Comparison of ENCODE assay signal across 8 mouse cellular contexts in genomic region chr5:3289991-3290417, GRCm38 (mm10). TPM values are rescaled to one million over a fixed set of nuclear protein-coding genes. Genes with fewer than 3 reads are reported as not detected.
DNase-seq lines count a peak whose midpoint lies in the region; ATAC-seq and TF ChIP-seq lines count a peak whose summit lies in the region.
"Not testable (repeated sequence)": the region's sequence is repeated elsewhere in the genome, so short reads cannot be mapped to it uniquely, and the experiment has no call there.

No protein-coding gene starts in this region.

- 3% methylated on average over 8 of the region's 8 CpGs for WGBS in forebrain, embryonic 13.5 days
- 13% methylated on average over 8 of the region's 8 CpGs for WGBS in heart, embryonic 13.5 days
- 10% methylated on average over 8 of the region's 8 CpGs for WGBS in hindbrain, embryonic 16.5 days
- WGBS in midbrain, embryonic 13.5 days, result 5% methylated on average over 8 of the region's 8 CpGs

- TF ChIP-seq CTCF in ES-Bruce4 (IDR thresholded peaks at IDR 0.05; ENCODE audit: low read depth, low read length); brain, embryonic 14.5 days (IDR thresholded peaks at IDR 0.05; ENCODE audit: borderline replicate concordance, extremely low read depth, insufficient read depth, insufficient read length): not testable (repeated sequence)

- H3K9ac ChIP-seq in ES-Bruce4 (ENCODE audit: low read depth, poor library complexity, severe bottlenecking), result peak overlapping the region; percentile 35; the same call in 1 of the 2 replicates
- H3K9ac ChIP-seq in forebrain, embryonic 13.5 days; heart, embryonic 13.5 days; hindbrain, embryonic 16.5 days (ENCODE audit: low read depth, low read length); midbrain, embryonic 13.5 days (replicated peaks): not testable (repeated sequence)

- H3K4me1 ChIP-seq in ES-Bruce4 (ENCODE audit: control insufficient read depth, insufficient read depth, low read length); forebrain, embryonic 13.5 days; hindbrain, embryonic 16.5 days (ENCODE audit: control insufficient read depth, insufficient read depth, low read depth, low read length); midbrain, embryonic 13.5 days (replicated peaks): not testable (repeated sequence)
- H3K4me1 ChIP-seq in heart, embryonic 13.5 days, result peaks cover 21% of the 10 kb centered on the region; the same call in 1 of the 2 replicates

- peak; percentile 92 for DNase-seq in brain, embryonic 14.5 days (ENCODE audit: low read depth)
- peak; percentile 15 for DNase-seq in lung, adult 18-20 months
- DNase-seq in retina, postnatal 7 days (ENCODE audit: low read depth, low spot score), result peak; percentile 6

- H3K4me2 ChIP-seq in forebrain, embryonic 13.5 days; midbrain, embryonic 13.5 days (replicated peaks): not testable (repeated sequence)
- peak overlapping the region; percentile 30 for H3K4me2 ChIP-seq in heart, embryonic 13.5 days
- H3K4me2 ChIP-seq in hindbrain, embryonic 16.5 days (ENCODE audit: low read length), result peak overlapping the region; percentile 19; the same call in 1 of the 2 replicates

- H3K4me3 ChIP-seq in ES-Bruce4 (ENCODE audit: low read depth, low read length); forebrain, embryonic 13.5 days; heart, embryonic 13.5 days; hindbrain, embryonic 16.5 days (ENCODE audit: low read length); midbrain, embryonic 13.5 days (replicated peaks): not testable (repeated sequence)

- peak; percentile 80 for ATAC-seq in forebrain, embryonic 13.5 days
- ATAC-seq in heart, embryonic 13.5 days (ENCODE audit: extremely low read depth, insufficient number of reproducible peaks, low FRiP score, low TSS enrichment), result not testable (repeated sequence)
- peak; percentile 50; the same call in 1 of the 2 replicates for ATAC-seq in hindbrain, embryonic 16.5 days
- peak; percentile 71 for ATAC-seq in midbrain, embryonic 13.5 days

- not testable (repeated sequence) for H3K36me3 ChIP-seq in ES-Bruce4 (ENCODE audit: control insufficient read depth, insufficient read depth, low read length, poor library complexity, severe bottlenecking); forebrain, embryonic 13.5 days (ENCODE audit: poor library complexity, severe bottlenecking); heart, embryonic 13.5 days; hindbrain, embryonic 16.5 days (ENCODE audit: control insufficient read depth, insufficient read depth, low read length); midbrain, embryonic 13.5 days

- TF ChIP-seq POLR2A in ES-Bruce4 (IDR thresholded peaks at IDR 0.05; ENCODE audit: insufficient read depth, low read length); brain, embryonic 14.5 days (IDR thresholded peaks at IDR 0.05; ENCODE audit: borderline replicate concordance, extremely low read depth, insufficient read depth, insufficient read length, poor library complexity, severe bottlenecking): not testable (repeated sequence)

- H3K27ac ChIP-seq in ES-Bruce4 (ENCODE audit: insufficient read depth, low read length); forebrain, embryonic 13.5 days; hindbrain, embryonic 16.5 days (ENCODE audit: low read depth, low read length); midbrain, embryonic 13.5 days: not testable (repeated sequence)
- H3K27ac ChIP-seq in heart, embryonic 13.5 days (replicated peaks), result peak overlapping the region; percentile 73

- not testable (repeated sequence) for H3K9me3 ChIP-seq in ES-Bruce4 (replicated peaks; ENCODE audit: control insufficient read depth, insufficient read depth, low read length, poor library complexity, severe bottlenecking); forebrain, embryonic 13.5 days (replicated peaks); heart, embryonic 13.5 days; hindbrain, embryonic 16.5 days (ENCODE audit: control insufficient read depth, low read length); midbrain, embryonic 13.5 days

- not testable (repeated sequence) for TF ChIP-seq EP300 in ES-Bruce4 (IDR thresholded peaks at IDR 0.05; ENCODE audit: insufficient read depth, low read depth, low read length)

- not testable (repeated sequence) for H3K27me3 ChIP-seq in ES-Bruce4 (ENCODE audit: control insufficient read depth, insufficient read depth, low read length, poor library complexity, severe bottlenecking); forebrain, embryonic 13.5 days; heart, embryonic 13.5 days (replicated peaks); hindbrain, embryonic 16.5 days (replicated peaks; ENCODE audit: control insufficient read depth, insufficient read depth, low read length); midbrain, embryonic 13.5 days

RNA-seq across cellular contexts. Expression of gene Cdk6, which starts 51.3 kb away (rescaled TPM):
- 26.7 and 29.0 TPM in 2 replicates for polyA plus RNA-seq in ES-Bruce4 (2011; ENCODE audit: insufficient read depth, insufficient read length, low read depth, missing spikeins)
- polyA plus RNA-seq in brain, embryonic 14.5 days (2012; rRNA removed), result 10.0 and 10.4 TPM in 2 replicates
- 30.3 and 34.4 TPM in 2 replicates for polyA plus RNA-seq in forebrain, embryonic 13.5 days (2015; fragmentation: Nextera tagmentation; extraction: Ambion mirVana)
- 28.1 and 30.9 TPM in 2 replicates for polyA plus RNA-seq in heart, embryonic 13.5 days (2015; fragmentation: Nextera tagmentation; extraction: Ambion mirVana)
- polyA plus RNA-seq in hindbrain, embryonic 16.5 days (2015; fragmentation: Nextera tagmentation; extraction: Ambion mirVana), result 12.6 and 13.9 TPM in 2 replicates
- 15.9 and 18.0 TPM in 2 replicates for polyA plus RNA-seq in midbrain, embryonic 13.5 days (2015; fragmentation: Nextera tagmentation; extraction: Ambion mirVana)

Comparison
In these comparisons a context has a peak if more than half of its experiments do, and no peak if none do; other contexts are left out.
1. DNase-seq: peak in every context shown above with its lines; median percentile 92 in brain, embryonic 14.5 days; 15 in lung, adult 18-20 months; 6 in retina, postnatal 7 days.